Mouse (Mus musculus) left cerebral cortex, adult 2 months (tissue): ENCODE results near the gene Odf3. TPM values are rescaled to one million over a fixed set of nuclear protein-coding genes. Genes with fewer than 3 reads are reported as not detected.

Source experiments
- DNase-seq, 2 experiments: peaks; one replicate each; pipeline ENCODE4 v3.0.0; 2021 to 2022; ENCODE audit warnings: low spot score in 2 of 2, mixed read lengths in 1 of 2; ENCODE audit errors: extremely low spot score in 1 of 2
- H3K27ac ChIP-seq: fragments of 200-600 bp; 2 replicates; pipeline ENCODE4 v1.8.1; 2022
- H3K4me3 ChIP-seq: fragments of 200-600 bp; 2 replicates; pipeline ENCODE4 v1.8.1; 2022
- CTCF ChIP-seq: fragments of 200-600 bp; IDR thresholded peaks from 2 replicates; pipeline ENCODE4 v1.8.1; 2022; ENCODE audit warnings: antibody characterized with exemption, mild to moderate bottlenecking, moderate library complexity
- intact Hi-C: fragments of 180-260 bp; cut with DNase I; formaldehyde crosslinking; loops from one replicate; pipeline ENCODE4 v1.15.1; 2025
- total RNA-seq, 2 experiments: library from RNA; stranded (reverse); gene quantifications; 2 replicates each; pipeline ENCODE4 v1.2.3; 2021

The Odf3 gene
- total RNA-seq, 2 experiments from 2014 or later = not detected

GRCm38 (mm10) chr7:140845683-140846082 is 1.9 kb upstream of the Odf3 start:
- H3K4me3 ChIP-seq = no peak overlapping the region
- intact Hi-C loops = loop anchor here (1.0 to 5.0 kb wide), 3 partner anchors 37 to 331 kb away; partner anchors contain the start of genes Psmd13 and Sirt3
- TF ChIP-seq CTCF = no peak
- no peak for DNase-seq
- H3K27ac ChIP-seq = no peak overlapping the region

GRCm38 (mm10) chr7:140846676-140847075 is 929 bp upstream of the Odf3 start:
- Histone ChIP-seq H3K27ac (no peak overlapping the region), H3K4me3 (no peak overlapping the region)
- intact Hi-C loops = loop anchor here (5.0 kb wide), 1 partner anchor 36 kb away; the partner anchor contains the start of genes Psmd13 and Sirt3
- no peak for DNase-seq
- TF ChIP-seq CTCF = no peak

GRCm38 (mm10) chr7:140848591-140848990 is 986 bp downstream of the Odf3 start:
- Histone ChIP-seq H3K4me3 (no peak overlapping the region), H3K27ac (no peak overlapping the region)
- no peak for TF ChIP-seq CTCF
- intact Hi-C loops = loop anchor here (5.0 kb wide), 1 partner anchor 34 kb away; the partner anchor contains the start of genes Psmd13 and Sirt3
- DNase-seq = no peak

- intact Hi-C loops = no loop called here
- Histone ChIP-seq H3K27ac (no peak overlapping the region), H3K4me3 (no peak overlapping the region)
- no peak for TF ChIP-seq CTCF
- DNase-seq = no peak
Measured at GRCm38 (mm10) chr7:140851916-140852315, 4.3 kb downstream of the Odf3 start.

GRCm38 (mm10) chr7:140853386-140853785 is 5.8 kb downstream of the Odf3 start:
- H3K27ac ChIP-seq = no peak overlapping the region
- intact Hi-C loops = no loop called here
- DNase-seq = no peak
- no peak for TF ChIP-seq CTCF
- H3K4me3 ChIP-seq = no peak overlapping the region

GRCm38 (mm10) chr7:140854483-140854882 is 6.9 kb downstream of the Odf3 start:
- no peak for TF ChIP-seq CTCF
- DNase-seq = no peak
- Histone ChIP-seq H3K4me3 (no peak overlapping the region), H3K27ac (no peak overlapping the region)
- intact Hi-C loops = no loop called here

GRCm38 (mm10) chr7:140855181-140855580 is 7.6 kb downstream of the Odf3 start:
- TF ChIP-seq CTCF = no peak
- no peak for DNase-seq
- H3K27ac ChIP-seq = peak overlapping the region; percentile 90
- peak overlapping the region; percentile 75 for H3K4me3 ChIP-seq
- intact Hi-C loops = loop anchor here (5.0 kb wide), 1 partner anchor 317 kb away; the partner anchor contains the start of gene Rnh1

GRCm38 (mm10) chr7:140855860-140856784 is 8.5 kb downstream of the Odf3 start, which contains the start of gene Gm45785:
TSS of gene Gm45785 (minus strand) at chr7:140856331.
- intact Hi-C loops = loop anchor here (5.0 kb wide), 1 partner anchor 316 kb away; the partner anchor contains the start of gene Rnh1
- peak within 1 kb of the TSS; percentile 75 for H3K4me3 ChIP-seq
- peak; percentile 74 to 82 for DNase-seq
- no peak for TF ChIP-seq CTCF
- H3K27ac ChIP-seq = peak within 1 kb of the TSS; percentile 90

GRCm38 (mm10) chr7:140856785-140857549 is 9.4 kb downstream of the Odf3 start, which contains the start of gene Ric8a:
TSS of gene Ric8a (plus strand) at chr7:140856957.
- peak; percentile 86 to 89 for DNase-seq
- H3K27ac ChIP-seq = peak within 1 kb of the TSS; percentile 90
- intact Hi-C loops = loop anchor here (1.0 to 5.0 kb wide), 2 partner anchors 25 to 315 kb away; partner anchors contain the start of genes Rnh1 and Sirt3
- H3K4me3 ChIP-seq = peak within 1 kb of the TSS; percentile 75
- TF ChIP-seq CTCF = no peak

- no peak for TF ChIP-seq CTCF
- DNase-seq = no peak
- Histone ChIP-seq H3K27ac (peak within 1 kb of the TSS; percentile 90), H3K4me3 (peak within 1 kb of the TSS; percentile 75)
- intact Hi-C loops = loop anchor here (1.0 to 5.0 kb wide), 2 partner anchors 24 to 314 kb away; partner anchors contain the start of genes Rnh1 and Sirt3
Measured at GRCm38 (mm10) chr7:140857550-140858505, 10.2 kb downstream of the Odf3 start, which contains the start of gene Bet1l. TSS of gene Bet1l (minus strand) at chr7:140857577.

- H3K4me3 ChIP-seq = peak overlapping the region; percentile 75
- TF ChIP-seq CTCF = no peak
- intact Hi-C loops = loop anchor here (5.0 kb wide), 1 partner anchor 314 kb away; the partner anchor contains the start of gene Rnh1
- DNase-seq = no peak
- no peak overlapping the region for H3K27ac ChIP-seq
Measured at GRCm38 (mm10) chr7:140858746-140859145, 11.1 kb downstream of the Odf3 start.
